Mouse (Mus musculus): ENCODE data around the gene Ube2d1. TPM values are rescaled to one million over a fixed set of nuclear protein-coding genes. Genes with fewer than 3 reads are reported as not detected.

The Ube2d1 gene
- total and polyA plus RNA-seq, 3 experiments: 2.9 to 16.5 TPM; not detected in 1

DNA sequence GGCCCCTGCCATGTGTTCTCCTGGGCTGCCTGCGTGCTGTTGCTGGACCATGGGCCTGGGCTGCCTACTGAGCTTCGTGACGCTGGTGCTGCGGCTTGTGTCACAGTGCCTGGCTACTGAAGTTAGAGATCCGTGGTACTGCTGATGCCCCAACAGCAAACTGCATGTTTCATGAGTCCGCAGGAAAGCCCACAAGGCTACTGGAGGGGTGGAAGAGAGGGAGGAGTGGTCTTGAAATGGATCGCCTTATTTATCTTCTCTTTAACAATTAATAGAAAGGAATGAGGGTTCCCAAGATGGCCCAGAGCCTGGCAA, 46.9 kb downstream of the Ube2d1 start, which contains the start of gene Tfam:
Gene Tfam (minus strand): TSS at position 41 of the 315 bp plus-strand sequence.
- Histone ChIP-seq H3K4me1 (ENCODE audit: control insufficient read depth in 1 of 2, insufficient read depth in 2 of 2, low read length in 2 of 2) (peaks cover 3 to 11% of the 10 kb centered on the region in 2 experiments), H3K27me3 (ENCODE audit: control insufficient read depth in 1 of 2, insufficient read depth in 2 of 2, low read length in 2 of 2) (0 out of 4 replicates have a peak, but pooled peaks cover 0 to 3% of the 10 kb centered on the region in 2 experiments), H3K4me3 (ENCODE audit: control insufficient read depth in 1 of 2, insufficient read depth in 1 of 2, low read depth in 2 of 2, low read length in 2 of 2) (peak within 1 kb of the TSS; percentile 86 to 98), H3K36me3 (ENCODE audit: control insufficient read depth in 1 of 2, insufficient read depth in 2 of 2, low read length in 2 of 2) (peaks cover 12 to 22% of the 10 kb centered on the region in 2 experiments), H3K79me2 (ENCODE audit: control insufficient read depth, insufficient read depth, low read length, poor library complexity) (peaks cover 18% of the 10 kb centered on the region), H3K9me3 (replicated peaks; ENCODE audit: insufficient read depth, low read length) (no peaks in the 10 kb centered on the region), H3K9ac (ENCODE audit: control insufficient read depth, low read depth, low read length, poor library complexity, severe bottlenecking) (peak within 1 kb of the TSS; percentile 91), H3K27ac (ENCODE audit: control insufficient read depth, low read depth, low read length) (peak within 1 kb of the TSS; percentile 83)
- DNase-seq (ENCODE audit: low read depth, low spot score): no peak
- TF ChIP-seq NELFE (IDR thresholded peaks at IDR 0.05; ENCODE audit: low read depth, low read length) (peak; percentile 40), MAFK (IDR thresholded peaks at IDR 0.05; ENCODE audit: borderline replicate concordance, low read depth, low read length) (no peak), ETS1 (IDR thresholded peaks at IDR 0.05; ENCODE audit: low read depth, low read length) (0 out of 2 replicates have a peak, but pooled peaks have one; percentile 3), MXI1 (IDR thresholded peaks at IDR 0.05; ENCODE audit: low read depth, low read length) (peak; percentile 93), SIN3A (IDR thresholded peaks at IDR 0.05; ENCODE audit: low read length) (peak; percentile 63; the same call in 1 of the 2 replicates), MYC (IDR thresholded peaks at IDR 0.05; ENCODE audit: low read depth, low read length) (peak; percentile 84), TCF12 (IDR thresholded peaks at IDR 0.05; ENCODE audit: low read depth, low read length) (no peak), RAD21 (IDR thresholded peaks at IDR 0.05; ENCODE audit: low read depth, low read length) (no peak), POLR2A (IDR thresholded peaks at IDR 0.05; ENCODE audit: control insufficient read depth in 1 of 2, insufficient read depth in 1 of 2, low read depth in 1 of 2, low read length in 2 of 2, poor library complexity in 1 of 2) (peak in 1 of 2 experiments; percentile 25; a peak in 1 of 4 replicates), UBTF (IDR thresholded peaks at IDR 0.05; ENCODE audit: borderline replicate concordance, insufficient read depth, low read depth, low read length) (no peak), ZC3H11A (IDR thresholded peaks at IDR 0.05; ENCODE audit: low read depth, low read length) (no peak), MAX (IDR thresholded peaks at IDR 0.05; ENCODE audit: low read length) (peak; percentile 86; the same call in 1 of the 2 replicates)

DNA sequence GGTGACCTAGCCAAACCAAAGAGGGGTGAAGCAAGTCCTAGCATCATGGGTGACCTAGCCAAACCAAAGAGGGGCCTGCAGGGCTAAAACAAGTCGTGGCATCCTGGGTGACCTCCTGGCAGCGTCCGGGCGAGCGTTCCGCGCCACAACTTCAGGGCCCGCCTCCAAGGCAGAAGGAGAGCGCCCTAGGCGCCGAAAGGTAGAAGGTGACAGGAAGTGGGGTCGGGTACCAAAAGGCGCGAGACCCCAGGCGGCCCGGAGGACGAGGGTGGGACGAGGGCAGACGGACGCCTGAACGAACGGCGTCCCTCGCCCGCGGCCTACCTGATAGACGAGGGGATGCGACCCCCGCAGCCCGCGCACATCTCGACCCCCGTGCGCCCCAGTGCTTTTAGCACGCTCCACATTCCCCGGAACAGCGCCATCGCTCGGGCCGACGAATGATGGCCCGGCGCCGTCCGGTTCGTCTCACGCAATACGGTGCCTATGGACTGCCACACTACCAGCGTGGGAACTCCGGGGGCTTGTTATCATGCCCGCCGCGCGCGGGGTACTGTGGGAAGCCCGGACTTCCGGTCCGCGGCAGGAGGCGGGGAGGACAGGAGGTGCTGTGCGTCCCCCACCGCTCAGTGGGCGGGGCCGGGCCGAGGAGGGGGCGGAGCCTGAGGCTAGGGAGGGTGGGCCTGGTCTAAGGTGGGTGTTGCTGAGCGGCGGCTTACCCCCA, 47.4 kb downstream of the Ube2d1 start:
- peak; percentile 97 for DNase-seq (ENCODE audit: low read depth, low spot score)
- H3K27me3 ChIP-seq (ENCODE audit: control insufficient read depth in 1 of 2, insufficient read depth in 2 of 2, low read length in 2 of 2): no peaks in the 10 kb centered on the region
- H3K9ac ChIP-seq (ENCODE audit: control insufficient read depth, low read depth, low read length, poor library complexity, severe bottlenecking): peak overlapping the region; percentile 91
- H3K27ac ChIP-seq (ENCODE audit: control insufficient read depth, low read depth, low read length): peak overlapping the region; percentile 83
- H3K36me3 ChIP-seq (ENCODE audit: control insufficient read depth in 1 of 2, insufficient read depth in 2 of 2, low read length in 2 of 2): peaks cover 14 to 22% of the 10 kb centered on the region in 2 experiments
- peaks cover 18% of the 10 kb centered on the region for H3K79me2 ChIP-seq (ENCODE audit: control insufficient read depth, insufficient read depth, low read length, poor library complexity)
- H3K4me1 ChIP-seq (ENCODE audit: control insufficient read depth in 1 of 2, insufficient read depth in 2 of 2, low read length in 2 of 2): peaks cover 3 to 11% of the 10 kb centered on the region in 2 experiments
- no peaks in the 10 kb centered on the region for H3K9me3 ChIP-seq (replicated peaks; ENCODE audit: insufficient read depth, low read length)
- peak overlapping the region; percentile 86 to 98 for H3K4me3 ChIP-seq (ENCODE audit: control insufficient read depth in 1 of 2, insufficient read depth in 1 of 2, low read depth in 2 of 2, low read length in 2 of 2)
- TF ChIP-seq ZMIZ1 (IDR thresholded peaks at IDR 0.05; ENCODE audit: low read depth, low read length) (peak; percentile 70), GABPA (IDR thresholded peaks at IDR 0.05; ENCODE audit: low read depth, low read length) (no peak), SIN3A (IDR thresholded peaks at IDR 0.05; ENCODE audit: low read length) (peak; percentile 89), GATA1 (IDR thresholded peaks at IDR 0.05; ENCODE audit: low read depth, low read length) (peak; percentile 33; the same call in 1 of the 2 replicates), ZKSCAN1 (IDR thresholded peaks at IDR 0.05; ENCODE audit: low read depth, low read length) (no peak), NELFE (IDR thresholded peaks at IDR 0.05; ENCODE audit: low read depth, low read length) (peak; percentile 89), ZNF384 (IDR thresholded peaks at IDR 0.05; ENCODE audit: low read depth, low read length) (no peak), CTCF (IDR thresholded peaks at IDR 0.05 in 2 of 3, conservative IDR thresholded peaks at IDR 0.05 in 1 of 3; ENCODE audit: control insufficient read depth in 1 of 3, insufficient read depth in 1 of 3, low read depth in 2 of 3, low read length in 3 of 3, poor library complexity in 1 of 3, severe bottlenecking in 1 of 3) (0 out of 6 replicates have a peak, but pooled peaks of 1 of the 3 experiments have one; percentile 11), MXI1 (IDR thresholded peaks at IDR 0.05; ENCODE audit: low read depth, low read length) (no peak), USF2 (IDR thresholded peaks at IDR 0.05; ENCODE audit: borderline replicate concordance in 1 of 2, insufficient read depth in 1 of 2, low read depth in 1 of 2, low read length in 2 of 2) (no peak), JUND (IDR thresholded peaks at IDR 0.05; ENCODE audit: low read depth, low read length) (no peak), ETS1 (IDR thresholded peaks at IDR 0.05; ENCODE audit: low read depth, low read length) (0 out of 2 replicates have a peak, but pooled peaks have one; percentile 4), KAT2A (conservative IDR thresholded peaks at IDR 0.05; ENCODE audit: low read depth, low read length) (no peak; the same call in 1 of the 2 replicates), MAX (IDR thresholded peaks at IDR 0.05; ENCODE audit: low read length) (no peak; the same call in 1 of the 2 replicates), E2F4 (IDR thresholded peaks at IDR 0.05; ENCODE audit: borderline replicate concordance, low read depth, low read length) (no peak; the same call in 1 of the 2 replicates), MAFK (IDR thresholded peaks at IDR 0.05; ENCODE audit: borderline replicate concordance, low read depth, low read length) (no peak), CHD2 (IDR thresholded peaks at IDR 0.05; ENCODE audit: low read length) (no peak; the same call in 1 of the 2 replicates), NRF1 (IDR thresholded peaks at IDR 0.05; ENCODE audit: insufficient read depth, low read depth, low read length, poor library complexity, severe bottlenecking) (no peak), TAL1 (IDR thresholded peaks at IDR 0.05; ENCODE audit: low read length) (no peak), MAZ (IDR thresholded peaks at IDR 0.05; ENCODE audit: low read depth, low read length) (peak; percentile 90; the same call in 1 of the 2 replicates), POLR2A (IDR thresholded peaks at IDR 0.05; ENCODE audit: control insufficient read depth in 1 of 2, insufficient read depth in 1 of 2, low read depth in 1 of 2, low read length in 2 of 2, poor library complexity in 1 of 2) (peak; percentile 87 to 89), BHLHE40 (IDR thresholded peaks at IDR 0.05; ENCODE audit: borderline replicate concordance, low read depth, low read length) (no peak), SMC3 (IDR thresholded peaks at IDR 0.05; ENCODE audit: low read depth, low read length) (no peak)

Measured in MEL (cell line).